ENCODE assay signal across 8 mouse cellular contexts in the genomic region with DNA sequence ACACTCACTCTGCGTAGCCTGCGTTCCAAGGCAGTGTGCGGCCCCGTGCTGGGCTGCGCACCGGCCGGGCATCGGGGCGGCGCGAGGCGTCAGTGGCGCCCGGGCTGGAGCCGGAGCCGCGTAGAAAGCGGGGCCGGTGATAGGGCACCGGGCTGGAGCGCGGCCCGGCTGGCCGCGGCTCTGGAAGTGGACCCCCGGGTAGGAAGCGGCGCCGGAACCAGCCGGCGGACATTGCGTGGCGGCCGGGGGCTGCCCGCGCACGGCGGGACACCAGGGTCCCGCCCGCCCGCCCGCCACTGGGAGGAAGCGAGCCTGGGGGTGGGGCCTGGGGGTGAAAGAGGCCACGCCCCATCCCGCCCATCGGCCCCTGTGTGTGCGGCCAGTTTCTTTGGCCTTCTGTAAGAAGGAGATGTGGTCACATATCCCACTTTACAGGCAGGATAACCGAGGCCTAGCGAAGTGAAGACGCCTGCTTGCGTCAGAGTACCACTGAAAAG. TPM values are rescaled to one million over a fixed set of nuclear protein-coding genes. Genes with fewer than 3 reads are reported as not detected.
A peak's percentile ranks its signal among the peaks of the same experiment; 100 is the strongest.
DNase-seq lines count a peak whose midpoint lies in the region; ATAC-seq and TF ChIP-seq lines count a peak whose summit lies in the region.

No protein-coding gene starts in this region.

- no peak for TF ChIP-seq POLR2A in small intestine, adult 2 months (IDR thresholded peaks at IDR 0.05; ENCODE audit: low read depth, low read length)

- no peak overlapping the region for H3K27ac ChIP-seq in embryonic facial prominence, embryonic 15.5 days (replicated peaks)
- peak overlapping the region; percentile 31 to 48; a peak in 3 of 4 replicates for H3K27ac ChIP-seq in heart, embryonic 14.5 days (replicated peaks in 1 of 2; ENCODE audit: control insufficient read depth in 1 of 2, insufficient read depth in 1 of 2, low read depth in 2 of 2, low read length in 2 of 2)
- peak overlapping the region; percentile 81 for H3K27ac ChIP-seq in macrophage
- H3K27ac ChIP-seq in small intestine, adult 2 months (ENCODE audit: insufficient read depth, low read depth, low read length) = peak overlapping the region; percentile 27; the same call in 1 of the 2 replicates

- H3K36me3 ChIP-seq in E14TG2a.4 (ENCODE audit: insufficient read depth, low read length) (peaks cover 42% of the 10 kb centered on the region), macrophage (ENCODE audit: inconsistent target) (0 out of 2 replicates have a peak, but pooled peaks cover 15% of the 10 kb centered on the region)
- peaks cover 26% of the 10 kb centered on the region for H3K36me3 ChIP-seq in embryonic facial prominence, embryonic 15.5 days
- H3K36me3 ChIP-seq in heart, embryonic 14.5 days (ENCODE audit: control insufficient read depth, insufficient read depth, low read length) = peaks cover 27% of the 10 kb centered on the region
- H3K36me3 ChIP-seq in small intestine, adult 2 months (ENCODE audit: control insufficient read depth, insufficient read depth, low read length) = no peaks in the 10 kb centered on the region

- no peaks in the 10 kb centered on the region; the same call in 1 of the 2 replicates for H3K27me3 ChIP-seq in E14TG2a.4 (ENCODE audit: insufficient read depth, low read length)
- no peaks in the 10 kb centered on the region for H3K27me3 ChIP-seq in embryonic facial prominence, embryonic 15.5 days
- no peaks in the 10 kb centered on the region for H3K27me3 ChIP-seq in heart, embryonic 14.5 days (ENCODE audit: control insufficient read depth, insufficient read depth, low read length)
- no peaks in the 10 kb centered on the region for H3K27me3 ChIP-seq in small intestine, adult 2 months (ENCODE audit: control insufficient read depth, insufficient read depth, low read length)

- WGBS in embryonic facial prominence, embryonic 15.5 days = under 1% methylated on average over 51 of the region's 51 CpGs
- under 1% methylated on average over 40 of the region's 51 CpGs for WGBS in heart, embryonic 14.5 days
- WGBS in macrophage (ENCODE audit: missing documents) = under 1% methylated on average over 42 of the region's 51 CpGs
- 3% methylated on average over 51 of the region's 51 CpGs for WGBS in small intestine, adult 2 months

- peak overlapping the region; percentile 64 for H3K4me2 ChIP-seq in embryonic facial prominence, embryonic 15.5 days (replicated peaks)
- H3K4me2 ChIP-seq in heart, embryonic 14.5 days (ENCODE audit: low read length) = peak overlapping the region; percentile 64

- peaks cover 10% of the 10 kb centered on the region for H3K79me2 ChIP-seq in macrophage (ENCODE audit: inconsistent target)

- peak overlapping the region; percentile 62 for H3K9ac ChIP-seq in embryonic facial prominence, embryonic 15.5 days
- peak overlapping the region; percentile 70 for H3K9ac ChIP-seq in heart, embryonic 14.5 days (ENCODE audit: low read length)

- H3K9me3 ChIP-seq in E14TG2a.4 (ENCODE audit: low read length) = peaks cover 5% of the 10 kb centered on the region
- no peaks in the 10 kb centered on the region for H3K9me3 ChIP-seq in embryonic facial prominence, embryonic 15.5 days (replicated peaks)
- no peaks in the 10 kb centered on the region for H3K9me3 ChIP-seq in heart, embryonic 14.5 days (ENCODE audit: control insufficient read depth, low read length)

- H3K4me1 ChIP-seq in E14TG2a.4 (replicated peaks; ENCODE audit: low read depth, low read length) = peaks cover 57% of the 10 kb centered on the region
- H3K4me1 ChIP-seq in embryonic facial prominence, embryonic 15.5 days = peaks cover 31% of the 10 kb centered on the region
- H3K4me1 ChIP-seq in heart, embryonic 14.5 days (ENCODE audit: control insufficient read depth in 2 of 2, insufficient read depth in 2 of 2, low read length in 2 of 2) = peaks cover 12 to 21% of the 10 kb centered on the region in 2 experiments
- peaks cover 28% of the 10 kb centered on the region for H3K4me1 ChIP-seq in small intestine, adult 2 months (ENCODE audit: control insufficient read depth, insufficient read depth, insufficient read length, low read length)

- DNase-seq in adrenal gland, postnatal 10 days = peak; percentile 91
- DNase-seq in kidney, postnatal 10 days = peak; percentile 91
- DNase-seq in frontal cortex, postnatal 14 days (ENCODE audit: low spot score in 2 of 2) = no peak

- H3K4me3 ChIP-seq in E14TG2a.4 (replicated peaks; ENCODE audit: low read length) (peak overlapping the region; percentile 84), macrophage (ENCODE audit: inconsistent target) (peak overlapping the region; percentile 37)
- peak overlapping the region; percentile 65 for H3K4me3 ChIP-seq in embryonic facial prominence, embryonic 15.5 days (replicated peaks)
- H3K4me3 ChIP-seq in heart, embryonic 14.5 days (ENCODE audit: control insufficient read depth in 1 of 2, insufficient read depth in 1 of 2, low read depth in 1 of 2, low read length in 2 of 2) = peak overlapping the region; percentile 60 to 78
- peak overlapping the region; percentile 86 for H3K4me3 ChIP-seq in small intestine, adult 2 months (ENCODE audit: low read depth, low read length)

- no peak for TF ChIP-seq CTCF in E14TG2a.4 (conservative IDR thresholded peaks at IDR 0.05; ENCODE audit: low read length)
- TF ChIP-seq CTCF in small intestine, adult 2 months (IDR thresholded peaks at IDR 0.05; ENCODE audit: extremely low read depth, insufficient read length, insufficient replicate concordance, low read depth, low read length) = no peak

- ATAC-seq in embryonic facial prominence, embryonic 15.5 days (ENCODE audit: insufficient number of reproducible peaks, low FRiP score, low TSS enrichment, low read depth) = peak; percentile 72
- ATAC-seq in heart, embryonic 14.5 days (ENCODE audit: insufficient number of reproducible peaks, insufficient read depth, low FRiP score, low read depth) = peak; percentile 65

RNA-seq across cellular contexts. Expression of gene Ppm1m, which starts 0.5 kb away (rescaled TPM):
- 100 to 1,000 TPM; 119 to 129 TPM for total RNA-seq in adrenal gland, postnatal 10 days (2021)
- 55.8 and 57.1 TPM in 2 replicates for polyA plus RNA-seq in embryonic facial prominence, embryonic 15.5 days (2015; fragmentation: Nextera tagmentation; extraction: Ambion mirVana)
- 19.1 and 19.4 TPM in 2 replicates for polyA plus RNA-seq in heart, embryonic 14.5 days (2014; fragmentation: Nextera tagmentation; extraction: Ambion mirVana)
- 10 to 100 TPM in 22 of 26 experiments, 1 to 10 TPM in 4; 4.4 to 53.3 (median 21.1) TPM for total RNA-seq in macrophage (2018; cell fraction: chromatin; rRNA removed)
- total RNA-seq in macrophage (2018; cell fraction: cytosol; rRNA removed) = 10 to 100 TPM; 12.8 to 29.1 (median 19.8) TPM
- 10 to 100 TPM in 22 of 26 experiments, 1 to 10 TPM in 4; 6.9 to 38.6 (median 17.5) TPM for total RNA-seq in macrophage (2018; cell fraction: nucleus; rRNA removed)
- polyA plus RNA-seq in macrophage (2018) = 11.4 to 23.0 TPM (median 20.3 TPM) in 3 replicates
- polyA plus RNA-seq in small intestine, adult 2 months (2012; rRNA removed) = 10.7 and 14.9 TPM in 2 replicates

RNA-seq across cellular contexts. Expression of gene Twf2, which starts 3.9 kb away (rescaled TPM):
- 10 to 100 TPM; 38.5 to 58.6 TPM for total RNA-seq in adrenal gland, postnatal 10 days (2021)
- 57.2 and 64.1 TPM in 2 replicates for polyA plus RNA-seq in embryonic facial prominence, embryonic 15.5 days (2015; fragmentation: Nextera tagmentation; extraction: Ambion mirVana)
- 45.5 and 48.8 TPM in 2 replicates for polyA plus RNA-seq in heart, embryonic 14.5 days (2014; fragmentation: Nextera tagmentation; extraction: Ambion mirVana)
- total RNA-seq in macrophage (2018; cell fraction: chromatin; rRNA removed) = 10 to 100 TPM in 21 of 26 experiments, 1 to 10 TPM in 5; 4.4 to 82.2 (median 27.6) TPM
- 100 to 1,000 TPM in 6 of 26 experiments, 10 to 100 TPM in 20; 38.6 to 130 (median 74.2) TPM for total RNA-seq in macrophage (2018; cell fraction: cytosol; rRNA removed)
- 10 to 100 TPM; 12.8 to 76.0 (median 32.1) TPM for total RNA-seq in macrophage (2018; cell fraction: nucleus; rRNA removed)
- polyA plus RNA-seq in macrophage (2018) = 37.5 to 79.0 TPM (median 76.6 TPM) in 3 replicates
- 13.7 and 21.2 TPM in 2 replicates for polyA plus RNA-seq in small intestine, adult 2 months (2012; rRNA removed)

RNA-seq across cellular contexts. Expression of gene Tlr9, which starts 23.4 kb away (rescaled TPM):
- total RNA-seq in adrenal gland, postnatal 10 days (2021) = 1 to 10 TPM; 1.2 to 1.5 TPM
- 0.07 and 0.28 TPM in 2 replicates for polyA plus RNA-seq in embryonic facial prominence, embryonic 15.5 days (2015; fragmentation: Nextera tagmentation; extraction: Ambion mirVana)
- polyA plus RNA-seq in heart, embryonic 14.5 days (2014; fragmentation: Nextera tagmentation; extraction: Ambion mirVana) = 0.05 and 0.09 TPM in 2 replicates
- total RNA-seq in macrophage (2018; cell fraction: chromatin; rRNA removed) = 10 to 100 TPM in 14 of 26 experiments, 1 to 10 TPM in 12; 1.1 to 44.1 (median 13.9) TPM
- total RNA-seq in macrophage (2018; cell fraction: cytosol; rRNA removed) = 100 to 1,000 TPM in 9 of 26 experiments, 10 to 100 TPM in 17; 16.2 to 215 (median 57.2) TPM
- 100 to 1,000 TPM in 13 of 26 experiments, 10 to 100 TPM in 13; 10.9 to 317 (median 79.4) TPM for total RNA-seq in macrophage (2018; cell fraction: nucleus; rRNA removed)
- 9.3 to 44.3 TPM (median 27.8 TPM) in 3 replicates for polyA plus RNA-seq in macrophage (2018)
- 3.3 and 3.8 TPM in 2 replicates for polyA plus RNA-seq in small intestine, adult 2 months (2012; rRNA removed)

RNA-seq across cellular contexts. Expression of gene Wdr82, which starts 28.3 kb away (rescaled TPM):
- total RNA-seq in adrenal gland, postnatal 10 days (2021) = 10 to 100 TPM; 72.1 to 87.6 TPM
- polyA plus RNA-seq in embryonic facial prominence, embryonic 15.5 days (2015; fragmentation: Nextera tagmentation; extraction: Ambion mirVana) = 22.3 and 24.2 TPM in 2 replicates
- polyA plus RNA-seq in heart, embryonic 14.5 days (2014; fragmentation: Nextera tagmentation; extraction: Ambion mirVana) = 19.6 and 22.6 TPM in 2 replicates
- total RNA-seq in macrophage (2018; cell fraction: chromatin; rRNA removed) = 10 to 100 TPM; 22.3 to 68.0 (median 42.6) TPM
- total RNA-seq in macrophage (2018; cell fraction: cytosol; rRNA removed) = 10 to 100 TPM; 27.5 to 50.7 (median 39.1) TPM
- 10 to 100 TPM; 28.3 to 71.2 (median 43.9) TPM for total RNA-seq in macrophage (2018; cell fraction: nucleus; rRNA removed)
- polyA plus RNA-seq in macrophage (2018) = 22.0 to 38.9 TPM (median 30.1 TPM) in 3 replicates
- polyA plus RNA-seq in small intestine, adult 2 months (2012; rRNA removed) = 16.9 and 33.1 TPM in 2 replicates

RNA-seq across cellular contexts. Expression of gene Glyctk, which starts 41.1 kb away (rescaled TPM):
- 10 to 100 TPM; 15.7 to 23.2 TPM for total RNA-seq in adrenal gland, postnatal 10 days (2021)
- polyA plus RNA-seq in embryonic facial prominence, embryonic 15.5 days (2015; fragmentation: Nextera tagmentation; extraction: Ambion mirVana) = 2.9 and 3.0 TPM in 2 replicates
- polyA plus RNA-seq in heart, embryonic 14.5 days (2014; fragmentation: Nextera tagmentation; extraction: Ambion mirVana) = 0.73 and 1.0 TPM in 2 replicates
- 1 to 10 TPM in 13 of 26 experiments, under 1 TPM in 10, not detected in 3; 0.19 to 3.7 (median 1.1) TPM for total RNA-seq in macrophage (2018; cell fraction: chromatin; rRNA removed)
- total RNA-seq in macrophage (2018; cell fraction: cytosol; rRNA removed) = 1 to 10 TPM in 6 of 26 experiments, under 1 TPM in 20; 0.19 to 2.5 (median 0.81) TPM
- total RNA-seq in macrophage (2018; cell fraction: nucleus; rRNA removed) = 1 to 10 TPM in 15 of 26 experiments, under 1 TPM in 11; 0.34 to 3.5 (median 1.1) TPM
- polyA plus RNA-seq in macrophage (2018) = 0.34 to 0.83 TPM (median 0.61 TPM) in 3 replicates
- 11.7 and 20.9 TPM in 2 replicates for polyA plus RNA-seq in small intestine, adult 2 months (2012; rRNA removed)

Comparison
In these comparisons a context has a peak if more than half of its experiments do, and no peak if none do; other contexts are left out.
1. DNase-seq: peak in adrenal gland, postnatal 10 days (single experiment) and kidney, postnatal 10 days (single experiment); none in frontal cortex, postnatal 14 days (0 of 2).
2. Peak in every context shown above with its lines, with median percentiles within 50 percentile points of each other: H3K4me3 ChIP-seq.